Mouse (Mus musculus) NIH3T3 (cell line): ENCODE data around the gene Arpc3.
"Not testable (repeated sequence)": the region's sequence is repeated elsewhere in the genome, so short reads cannot be mapped to it uniquely, and the experiment has no call there.

Experiments
- DNase-seq: peaks from one replicate; pipeline ENCODE4 v3.0.0-alpha.2; 2012; ENCODE audit warnings: low read depth

Arpc3 gene

GRCm38 (mm10) chr5:122399871-122400270 lies 8.2 kb downstream of the Arpc3 start:
- no peak for DNase-seq

- no peak for DNase-seq
Measured at GRCm38 (mm10) chr5:122400628-122401302, 9.1 kb downstream of the Arpc3 start.

- peak; percentile 67 for DNase-seq
Measured at GRCm38 (mm10) chr5:122401303-122401640, 9.6 kb downstream of the Arpc3 start.

- no peak for DNase-seq
Measured at GRCm38 (mm10) chr5:122402160-122402559, 10.5 kb downstream of the Arpc3 start.

GRCm38 (mm10) chr5:122402772-122403171 lies 11.1 kb downstream of the Arpc3 start:
- no peak for DNase-seq

GRCm38 (mm10) chr5:122403362-122403761 lies 11.7 kb downstream of the Arpc3 start:
- no peak for DNase-seq

- no peak for DNase-seq
Measured at GRCm38 (mm10) chr5:122405537-122405936, 13.9 kb downstream of the Arpc3 start.

GRCm38 (mm10) chr5:122409692-122410645 lies 18.3 kb downstream of the Arpc3 start:
- DNase-seq = no peak

GRCm38 (mm10) chr5:122411892-122412291 lies 20.2 kb downstream of the Arpc3 start:
- peak; percentile 22 for DNase-seq

GRCm38 (mm10) chr5:122412826-122413225 lies 21.1 kb downstream of the Arpc3 start:
- no peak for DNase-seq

- no peak for DNase-seq
Measured at GRCm38 (mm10) chr5:122414351-122414750, 22.7 kb downstream of the Arpc3 start.

- DNase-seq = no peak
Measured at GRCm38 (mm10) chr5:122415465-122415864, 23.8 kb downstream of the Arpc3 start.

GRCm38 (mm10) chr5:122420676-122421075 lies 29.0 kb downstream of the Arpc3 start:
- DNase-seq = not testable (repeated sequence)

- peak; percentile 49 for DNase-seq
Measured at GRCm38 (mm10) chr5:122421271-122422068, 29.8 kb downstream of the Arpc3 start, which contains the start of gene Anapc7. Gene Anapc7 (plus strand): TSS chr5:122421693.

- DNase-seq = peak; percentile 91
Measured at GRCm38 (mm10) chr5:122422071-122422964, 30.6 kb downstream of the Arpc3 start.

GRCm38 (mm10) chr5:122423083-122423482 lies 31.4 kb downstream of the Arpc3 start:
- DNase-seq = peak; percentile 24

- DNase-seq = peak; percentile 27
Measured at GRCm38 (mm10) chr5:122425550-122425949, 33.9 kb downstream of the Arpc3 start.

GRCm38 (mm10) chr5:122430036-122430775 lies 38.5 kb downstream of the Arpc3 start:
- DNase-seq = no peak

GRCm38 (mm10) chr5:122431221-122431620 lies 39.5 kb downstream of the Arpc3 start:
- peak; percentile 59 for DNase-seq

- no peak for DNase-seq
Measured at GRCm38 (mm10) chr5:122434541-122434940, 42.9 kb downstream of the Arpc3 start.
